Mouse (Mus musculus): ENCODE measurements around the gene Gfpt2. TPM values are rescaled to one million over a fixed set of nuclear protein-coding genes. Genes with fewer than 3 reads are reported as not detected.
A peak's percentile ranks its signal among the peaks of the same experiment; 100 is the strongest.
"Not testable (repeated sequence)": the region's sequence is repeated elsewhere in the genome, so short reads cannot be mapped to it uniquely, and the experiment has no call there.

The Gfpt2 gene
- polyA plus RNA-seq, 2 experiments = 0.39 to 0.90 TPM

GRCm38 (mm10) chr11:49806218-49806617, 12.2 kb downstream of the Gfpt2 start:
- TF ChIP-seq EP300 (IDR thresholded peaks at IDR 0.05; ENCODE audit: low read depth) (no peak), CTCF (IDR thresholded peaks at IDR 0.05; ENCODE audit: low read depth) (no peak)
- WGBS (ENCODE audit: insufficient replicate concordance) = 48% methylated on average over 3 of the region's 3 CpGs

DNA sequence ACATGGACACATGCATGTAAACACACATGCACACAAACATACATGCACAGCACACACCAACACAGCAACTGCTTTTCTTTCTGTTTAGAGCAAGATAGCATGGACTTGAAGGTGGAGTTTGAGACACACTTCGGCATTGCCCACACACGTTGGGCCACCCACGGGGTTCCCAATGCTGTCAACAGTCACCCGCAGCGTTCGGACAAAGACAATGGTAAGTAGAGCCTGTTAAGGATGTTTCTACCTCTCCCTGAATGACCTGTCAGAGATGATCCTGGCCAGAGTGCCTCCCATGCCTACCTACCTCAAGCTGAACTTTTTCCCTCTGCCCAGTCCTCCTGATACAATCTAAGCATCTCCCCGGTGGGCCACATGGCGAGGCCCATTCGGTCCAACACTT, 15.0 kb downstream of the Gfpt2 start:
- peaks cover 5 to 22% of the 10 kb centered on the region in 2 experiments; a peak in 3 of 4 replicates for H3K4me1 ChIP-seq (replicated peaks; ENCODE audit: control insufficient read depth in 2 of 2, insufficient read depth in 2 of 2, low read length in 1 of 2)
- H3K4me2 ChIP-seq (ENCODE audit: low read depth) = no peak overlapping the region
- ATAC-seq (ENCODE audit: insufficient read depth) = no peak
- DNase-seq (ENCODE audit: low read depth in 3 of 3, low spot score in 3 of 3) = no peak
- no peak overlapping the region for H3K4me3 ChIP-seq (ENCODE audit: insufficient read depth in 1 of 2, low read depth in 2 of 2, low read length in 2 of 2)
- H3K27me3 ChIP-seq (ENCODE audit: control insufficient read depth, insufficient read depth, low read length) = no peaks in the 10 kb centered on the region
- TF ChIP-seq EP300 (IDR thresholded peaks at IDR 0.05; ENCODE audit: low read depth) = no peak
- no peak for TF ChIP-seq CTCF (IDR thresholded peaks at IDR 0.05; ENCODE audit: low read depth)
- no peak overlapping the region for H3K9ac ChIP-seq (replicated peaks)
- WGBS (ENCODE audit: insufficient replicate concordance) = 81% methylated on average over 9 of the region's 9 CpGs
- H3K9me3 ChIP-seq (ENCODE audit: control insufficient read depth, low read length) = no peaks in the 10 kb centered on the region
- no peak overlapping the region for H3K27ac ChIP-seq
- H3K36me3 ChIP-seq (replicated peaks; ENCODE audit: control insufficient read depth, insufficient read depth, low read depth) = no peaks in the 10 kb centered on the region

More at GRCm38 (mm10) chr11:49806218-49806617, 12.2 kb downstream of the Gfpt2 start:
- Histone ChIP-seq H3K27me3 (ENCODE audit: control insufficient read depth, insufficient read depth, low read length) (no peaks in the 10 kb centered on the region), H3K9ac (replicated peaks) (no peak overlapping the region), H3K4me1 (replicated peaks; ENCODE audit: control insufficient read depth in 2 of 2, insufficient read depth in 2 of 2, low read length in 1 of 2) (peaks cover 2 to 5% of the 10 kb centered on the region in 2 experiments; a peak in 3 of 4 replicates), H3K4me3 (ENCODE audit: insufficient read depth in 1 of 2, low read depth in 2 of 2, low read length in 2 of 2) (no peak overlapping the region), H3K36me3 (replicated peaks; ENCODE audit: control insufficient read depth, insufficient read depth, low read depth) (no peaks in the 10 kb centered on the region), H3K4me2 (ENCODE audit: low read depth) (no peak overlapping the region), H3K27ac (no peak overlapping the region), H3K9me3 (ENCODE audit: control insufficient read depth, low read length) (no peaks in the 10 kb centered on the region)
- no peak for ATAC-seq (ENCODE audit: insufficient read depth)
- no peak for DNase-seq (ENCODE audit: low read depth in 3 of 3, low spot score in 3 of 3)

- not testable (repeated sequence) for H3K9ac ChIP-seq (replicated peaks); H3K4me2 ChIP-seq (ENCODE audit: low read depth); H3K36me3 ChIP-seq (replicated peaks; ENCODE audit: control insufficient read depth, insufficient read depth, low read depth); H3K9me3 ChIP-seq (ENCODE audit: control insufficient read depth, low read length); DNase-seq (ENCODE audit: low read depth in 3 of 3, low spot score in 3 of 3); H3K27ac ChIP-seq; H3K27me3 ChIP-seq (ENCODE audit: control insufficient read depth, insufficient read depth, low read length); ATAC-seq (ENCODE audit: insufficient read depth); H3K4me3 ChIP-seq (ENCODE audit: insufficient read depth in 1 of 2, low read depth in 2 of 2, low read length in 2 of 2)
- peaks cover 5 to 22% of the 10 kb centered on the region in 2 experiments; a peak in 3 of 4 replicates for H3K4me1 ChIP-seq (replicated peaks; ENCODE audit: control insufficient read depth in 2 of 2, insufficient read depth in 2 of 2, low read length in 1 of 2)
- WGBS (ENCODE audit: insufficient replicate concordance) = 44% methylated on average over 7 of the region's 7 CpGs
Observed at GRCm38 (mm10) chr11:49810696-49811095, 16.7 kb downstream of the Gfpt2 start.

- Histone ChIP-seq H3K36me3 (replicated peaks; ENCODE audit: control insufficient read depth, insufficient read depth, low read depth) (no peaks in the 10 kb centered on the region), H3K27me3 (ENCODE audit: control insufficient read depth, insufficient read depth, low read length) (no peaks in the 10 kb centered on the region), H3K9ac (replicated peaks) (no peak overlapping the region), H3K9me3 (ENCODE audit: control insufficient read depth, low read length) (no peaks in the 10 kb centered on the region), H3K4me2 (ENCODE audit: low read depth) (peak overlapping the region; percentile 1; the same call in 1 of the 2 replicates), H3K4me3 (ENCODE audit: insufficient read depth in 1 of 2, low read depth in 2 of 2, low read length in 2 of 2) (no peak overlapping the region), H3K27ac (no peak overlapping the region), H3K4me1 (replicated peaks; ENCODE audit: control insufficient read depth in 2 of 2, insufficient read depth in 2 of 2, low read length in 1 of 2) (peaks cover 5 to 22% of the 10 kb centered on the region in 2 experiments; a peak in 3 of 4 replicates)
- TF ChIP-seq EP300 (IDR thresholded peaks at IDR 0.05; ENCODE audit: low read depth) (0 out of 2 replicates have a peak, but pooled peaks have one; percentile 4), CTCF (IDR thresholded peaks at IDR 0.05; ENCODE audit: low read depth) (no peak)
- ATAC-seq (ENCODE audit: insufficient read depth) (peak; percentile 80), DNase-seq (ENCODE audit: low read depth in 3 of 3, low spot score in 3 of 3) (peak in 2 of 3 experiments; percentile 22 to 41)
- 15% methylated on average over 8 of the region's 8 CpGs for WGBS (ENCODE audit: insufficient replicate concordance)
Observed at GRCm38 (mm10) chr11:49811099-49811541, 17.1 kb downstream of the Gfpt2 start.

DNA sequence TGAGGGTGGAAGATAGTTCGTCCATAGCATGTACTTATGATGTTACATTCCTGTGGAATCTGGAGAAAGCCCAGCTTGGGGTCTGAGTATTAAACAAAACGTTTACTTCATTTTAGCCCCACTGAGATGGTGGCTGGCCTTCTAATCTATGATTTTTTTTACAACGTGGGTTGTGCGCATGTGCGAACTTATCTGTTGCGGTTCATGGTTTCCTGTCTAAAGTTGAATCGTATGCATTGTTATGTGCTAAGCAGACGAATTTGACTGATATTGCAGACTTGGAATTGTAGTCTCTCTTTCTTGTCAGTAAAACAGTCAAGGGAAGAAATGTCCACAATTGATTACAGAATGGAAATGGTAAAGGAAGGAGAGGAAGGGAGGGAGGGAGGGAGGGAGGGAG, 17.9 kb downstream of the Gfpt2 start:
- no peaks in the 10 kb centered on the region for H3K36me3 ChIP-seq (replicated peaks; ENCODE audit: control insufficient read depth, insufficient read depth, low read depth)
- 21% methylated on average over 8 of the region's 8 CpGs for WGBS (ENCODE audit: insufficient replicate concordance)
- no peak overlapping the region for H3K27ac ChIP-seq
- no peak overlapping the region for H3K4me3 ChIP-seq (ENCODE audit: insufficient read depth in 1 of 2, low read depth in 2 of 2, low read length in 2 of 2)
- DNase-seq (ENCODE audit: low read depth in 3 of 3, low spot score in 3 of 3) = peak; percentile 32 to 42 (median 39)
- H3K4me2 ChIP-seq (ENCODE audit: low read depth) = peak overlapping the region; percentile 36
- H3K9ac ChIP-seq (replicated peaks) = no peak overlapping the region
- no peaks in the 10 kb centered on the region for H3K9me3 ChIP-seq (ENCODE audit: control insufficient read depth, low read length)
- 0 out of 2 replicates have a peak, but pooled peaks have one; percentile 53 for ATAC-seq (ENCODE audit: insufficient read depth)
- no peaks in the 10 kb centered on the region for H3K27me3 ChIP-seq (ENCODE audit: control insufficient read depth, insufficient read depth, low read length)
- peaks cover 5 to 22% of the 10 kb centered on the region in 2 experiments; a peak in 3 of 4 replicates for H3K4me1 ChIP-seq (replicated peaks; ENCODE audit: control insufficient read depth in 2 of 2, insufficient read depth in 2 of 2, low read length in 1 of 2)
- TF ChIP-seq CTCF (IDR thresholded peaks at IDR 0.05; ENCODE audit: low read depth) (no peak), EP300 (IDR thresholded peaks at IDR 0.05; ENCODE audit: low read depth) (no peak)
